Mouse (Mus musculus): ENCODE data around the gene Cwc22.

- TF ChIP-seq TAL1 (IDR thresholded peaks at IDR 0.05; ENCODE audit: low read length): no peak
- TF ChIP-seq GATA1 (IDR thresholded peaks at IDR 0.05; ENCODE audit: low read length): no peak
Observed at GRCm38 (mm10) chr2:77948921-77949320, 2.7 kb upstream of the Cwc22 start.

Data from erythroblast, embryonic 14.5 days (primary cell).